ENCODE assay signal across 8 mouse cellular contexts in the genomic region with DNA sequence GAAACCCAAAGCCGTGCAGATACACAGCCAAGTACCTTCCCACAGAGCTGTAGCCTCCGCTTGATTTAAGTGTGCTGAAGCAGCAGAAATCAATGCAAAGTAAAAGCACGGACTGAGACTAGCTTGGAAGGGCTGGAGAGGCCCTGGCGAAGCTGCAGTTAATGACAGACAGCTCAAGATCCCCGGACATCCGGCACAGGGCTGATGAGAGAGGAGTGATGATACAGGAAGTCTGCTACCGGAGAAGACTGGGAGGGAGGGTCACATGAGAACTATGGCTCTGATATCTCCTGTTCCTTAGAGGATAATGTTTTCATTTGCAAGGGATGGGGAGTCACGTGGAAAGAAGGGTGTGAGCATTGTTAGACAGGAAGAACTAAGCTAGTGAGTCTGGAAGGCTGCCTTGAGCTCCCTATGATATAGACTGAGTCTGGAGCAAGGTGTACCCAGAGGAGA. TPM values are rescaled to one million over a fixed set of nuclear protein-coding genes. Genes with fewer than 3 reads are reported as not detected.
DNase-seq lines count a peak whose midpoint lies in the region; ATAC-seq and TF ChIP-seq lines count a peak whose summit lies in the region.

No protein-coding gene starts in this region.

- no peak for DNase-seq in layer of hippocampus, adult 2 months (ENCODE audit: low spot score in 2 of 2)
- DNase-seq in layer of hippocampus, postnatal 10 days (ENCODE audit: low spot score in 2 of 2) = no peak
- DNase-seq in gastrocnemius, adult 2 months = peak; percentile 60
- DNase-seq in hindbrain, embryonic 14.5 days (ENCODE audit: low spot score) = peak; percentile 45
- peak; percentile 17 for DNase-seq in liver
- no peak for DNase-seq in spleen, postnatal 14 days (ENCODE audit: low spot score in 2 of 2)
- no peak for DNase-seq in adrenal gland, adult 2 months

- intact Hi-C loops in gastrocnemius, adult 2 months (cut with DNase I) = no loop called here

- peak; percentile 60 for ATAC-seq in hindbrain, embryonic 14.5 days (ENCODE audit: low FRiP score)
- peak; percentile 81; the same call in 1 of the 2 replicates for ATAC-seq in neural tube, embryonic 14.5 days (ENCODE audit: low read depth)

- H3K27ac ChIP-seq in layer of hippocampus, adult 2 months = peak overlapping the region; percentile 47; the same call in 1 of the 2 replicates
- peak overlapping the region; percentile 50 for H3K27ac ChIP-seq in gastrocnemius, adult 2 months
- H3K27ac ChIP-seq in hindbrain, embryonic 14.5 days = no peak overlapping the region
- H3K27ac ChIP-seq in neural tube, embryonic 14.5 days (ENCODE audit: low read depth, low read length) = no peak overlapping the region

- WGBS in hindbrain, embryonic 14.5 days = 17% methylated on average over 8 of the region's 8 CpGs
- WGBS in neural tube, embryonic 14.5 days = 29% methylated on average over 8 of the region's 8 CpGs

- peak overlapping the region; percentile 12; the same call in 1 of the 2 replicates for H3K4me3 ChIP-seq in layer of hippocampus, adult 2 months
- H3K4me3 ChIP-seq in gastrocnemius, adult 2 months = peak overlapping the region; percentile 59
- no peak overlapping the region for H3K4me3 ChIP-seq in hindbrain, embryonic 14.5 days (replicated peaks; ENCODE audit: low read length)
- H3K4me3 ChIP-seq in neural tube, embryonic 14.5 days (ENCODE audit: low read depth, low read length) = no peak overlapping the region

- no peaks in the 10 kb centered on the region for H3K9me3 ChIP-seq in hindbrain, embryonic 14.5 days (ENCODE audit: control insufficient read depth, low read length)
- no peaks in the 10 kb centered on the region for H3K9me3 ChIP-seq in neural tube, embryonic 14.5 days (ENCODE audit: control insufficient read depth, low read length)

- H3K4me2 ChIP-seq in hindbrain, embryonic 14.5 days (replicated peaks) = peak overlapping the region; percentile 18
- no peak overlapping the region; the same call in 1 of the 2 replicates for H3K4me2 ChIP-seq in neural tube, embryonic 14.5 days (ENCODE audit: low read depth, low read length)

- no peaks in the 10 kb centered on the region for H3K27me3 ChIP-seq in hindbrain, embryonic 14.5 days (ENCODE audit: control insufficient read depth, insufficient read depth, low read length)
- H3K27me3 ChIP-seq in neural tube, embryonic 14.5 days (ENCODE audit: control insufficient read depth, insufficient read depth, low read length) = no peaks in the 10 kb centered on the region

- H3K36me3 ChIP-seq in hindbrain, embryonic 14.5 days (replicated peaks; ENCODE audit: control insufficient read depth, insufficient read depth) = no peaks in the 10 kb centered on the region
- H3K36me3 ChIP-seq in neural tube, embryonic 14.5 days (ENCODE audit: control insufficient read depth, insufficient read depth, low read length) = no peaks in the 10 kb centered on the region

- no peak for TF ChIP-seq CTCF in layer of hippocampus, adult 2 months (conservative IDR thresholded peaks at IDR 0.05)
- no peak for TF ChIP-seq CTCF in gastrocnemius, adult 2 months (IDR thresholded peaks at IDR 0.05)

- peak overlapping the region; percentile 0; the same call in 1 of the 2 replicates for H3K9ac ChIP-seq in hindbrain, embryonic 14.5 days
- no peak overlapping the region for H3K9ac ChIP-seq in neural tube, embryonic 14.5 days (replicated peaks; ENCODE audit: low read depth, low read length)

- 0 out of 2 replicates have a peak, but pooled peaks cover 11% of the 10 kb centered on the region for H3K4me1 ChIP-seq in hindbrain, embryonic 14.5 days (replicated peaks; ENCODE audit: control insufficient read depth, insufficient read depth, low read length)
- no peaks in the 10 kb centered on the region for H3K4me1 ChIP-seq in neural tube, embryonic 14.5 days (ENCODE audit: control insufficient read depth, insufficient read depth, low read length)

RNA-seq across cellular contexts. Expression of a gene that starts 13.1 kb away (rescaled TPM):
- total RNA-seq in layer of hippocampus, adult 2 months (2021) = 100 to 1,000 TPM; 106 to 116 TPM
- total RNA-seq in layer of hippocampus, postnatal 10 days (2021) = 10 to 100 TPM; 86.1 to 92.7 TPM
- 10 to 100 TPM; 21.5 to 40.7 TPM for total RNA-seq in gastrocnemius, adult 2 months (2021)
- 105 and 113 TPM in 2 replicates for polyA plus RNA-seq in hindbrain, embryonic 14.5 days (2014; fragmentation: Nextera tagmentation; extraction: Ambion mirVana)
- 62.3 and 66.9 TPM in 2 replicates for polyA plus RNA-seq in neural tube, embryonic 14.5 days (2014; fragmentation: Nextera tagmentation; extraction: Ambion mirVana)
- 10 to 100 TPM; 16.7 to 20.8 TPM for total RNA-seq in adrenal gland, adult 2 months (2021)
- 3.2 and 3.6 TPM in 2 replicates for polyA plus RNA-seq in adrenal gland, adult 2 months (2012; rRNA removed)

RNA-seq across cellular contexts. Expression of a gene that starts 37.6 kb away (rescaled TPM):
- under 1 TPM; 0.37 to 0.38 TPM for total RNA-seq in layer of hippocampus, adult 2 months (2021)
- under 1 TPM; 0.25 to 0.37 TPM for total RNA-seq in layer of hippocampus, postnatal 10 days (2021)
- total RNA-seq in gastrocnemius, adult 2 months (2021) = not detected
- polyA plus RNA-seq in hindbrain, embryonic 14.5 days (2014; fragmentation: Nextera tagmentation; extraction: Ambion mirVana) = 0.94 and 2.1 TPM in 2 replicates
- 0.25 and 0.48 TPM in 2 replicates for polyA plus RNA-seq in neural tube, embryonic 14.5 days (2014; fragmentation: Nextera tagmentation; extraction: Ambion mirVana)
- not detected for total RNA-seq in adrenal gland, adult 2 months (2021)
- polyA plus RNA-seq in adrenal gland, adult 2 months (2012; rRNA removed) = not detected in 2 replicates

RNA-seq across cellular contexts. Expression of a gene that starts 49.1 kb away (rescaled TPM):
- total RNA-seq in layer of hippocampus, adult 2 months (2021) = 1 to 10 TPM in 1 of 2 experiments, under 1 TPM in 1; 0.36 to 1.0 TPM
- total RNA-seq in layer of hippocampus, postnatal 10 days (2021) = under 1 TPM; 0.62 to 0.80 TPM
- under 1 TPM; 0.03 TPM for total RNA-seq in gastrocnemius, adult 2 months (2021)
- 0.50 and 0.56 TPM in 2 replicates for polyA plus RNA-seq in hindbrain, embryonic 14.5 days (2014; fragmentation: Nextera tagmentation; extraction: Ambion mirVana)
- 0.24 and 0.85 TPM in 2 replicates for polyA plus RNA-seq in neural tube, embryonic 14.5 days (2014; fragmentation: Nextera tagmentation; extraction: Ambion mirVana)
- not detected for total RNA-seq in adrenal gland, adult 2 months (2021)
- not detected in 2 replicates for polyA plus RNA-seq in adrenal gland, adult 2 months (2012; rRNA removed)

Comparison
In these comparisons a context has a peak if more than half of its experiments do, and no peak if none do; other contexts are left out.
1. DNase-seq: peak in gastrocnemius, adult 2 months (single experiment), hindbrain, embryonic 14.5 days (single experiment) and liver (single experiment); none in layer of hippocampus, adult 2 months (0 of 2), layer of hippocampus, postnatal 10 days (0 of 2), spleen, postnatal 14 days (0 of 2) and adrenal gland, adult 2 months (single experiment).
2. H3K27ac ChIP-seq: peak in layer of hippocampus, adult 2 months (single experiment) and gastrocnemius, adult 2 months (single experiment); none in hindbrain, embryonic 14.5 days (single experiment) and neural tube, embryonic 14.5 days (single experiment).
3. H3K4me3 ChIP-seq: peak in layer of hippocampus, adult 2 months (single experiment) and gastrocnemius, adult 2 months (single experiment); none in hindbrain, embryonic 14.5 days (single experiment) and neural tube, embryonic 14.5 days (single experiment).